Mouse (Mus musculus) frontal cortex, postnatal 25 days (tissue): ENCODE results near the gene Kyat1.
"Not testable (repeated sequence)": the region's sequence is repeated elsewhere in the genome, so short reads cannot be mapped to it uniquely, and the experiment has no call there.

ENCODE experiments used
- DNase-seq, 2 experiments: peaks; one replicate each; pipeline ENCODE4 v3.0.0; 2022; ENCODE audit warnings: low spot score in 2 of 2

The Kyat1 gene

DNA sequence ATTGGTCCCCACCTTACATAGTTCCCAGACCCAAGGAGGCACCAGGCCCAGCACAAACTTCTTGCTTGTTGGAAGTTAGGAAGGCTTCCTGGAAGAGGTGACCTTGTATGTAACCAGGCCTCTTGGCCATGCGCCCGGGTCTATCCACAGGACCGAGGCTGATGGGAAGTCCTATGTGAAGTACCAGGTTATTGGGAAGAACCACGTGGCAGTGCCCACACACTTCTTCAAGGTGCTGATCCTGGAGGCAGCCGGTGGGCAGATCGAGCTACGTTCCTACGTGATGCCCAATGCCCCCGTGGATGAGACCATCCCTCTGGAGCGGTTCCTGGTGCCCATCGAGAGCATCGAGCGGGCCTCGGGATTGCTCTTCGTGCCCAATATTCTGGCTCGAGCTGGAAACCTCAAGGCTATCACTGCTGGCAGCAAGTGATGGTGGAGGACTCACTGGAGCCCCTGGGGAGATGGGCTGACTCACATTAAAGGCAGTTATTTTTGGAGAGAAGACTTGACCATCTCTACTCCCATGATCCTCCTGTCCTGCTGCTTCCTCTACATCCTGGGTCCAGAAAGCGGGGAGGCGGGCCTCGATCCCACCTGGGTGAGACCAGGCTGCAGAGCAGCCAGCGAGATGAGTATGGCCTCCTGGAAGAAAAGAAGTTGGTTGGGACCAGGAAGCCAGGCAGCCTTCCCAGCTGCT lies 32.0 kb downstream of the Kyat1 start:
- no peak for DNase-seq

DNA sequence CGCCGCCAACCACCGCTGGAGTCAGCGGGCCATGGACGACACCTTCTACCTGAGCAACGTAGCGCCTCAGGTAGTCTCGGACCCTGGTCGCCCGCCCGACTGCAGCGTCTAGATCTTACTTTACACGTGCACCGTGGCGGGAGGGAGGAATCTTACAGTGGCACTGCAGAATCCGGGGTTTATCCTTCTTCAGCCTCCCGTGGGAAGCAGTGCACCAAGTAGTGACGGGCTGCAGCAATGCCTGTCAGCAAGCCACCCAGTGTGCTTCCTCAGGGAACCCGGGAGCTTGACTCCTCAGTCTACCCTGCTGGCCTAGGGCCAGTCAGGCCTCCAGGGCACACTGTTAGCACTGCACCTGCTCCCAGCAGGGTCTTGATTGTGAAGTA lies 33.7 kb downstream of the Kyat1 start:
- no peak for DNase-seq

DNA sequence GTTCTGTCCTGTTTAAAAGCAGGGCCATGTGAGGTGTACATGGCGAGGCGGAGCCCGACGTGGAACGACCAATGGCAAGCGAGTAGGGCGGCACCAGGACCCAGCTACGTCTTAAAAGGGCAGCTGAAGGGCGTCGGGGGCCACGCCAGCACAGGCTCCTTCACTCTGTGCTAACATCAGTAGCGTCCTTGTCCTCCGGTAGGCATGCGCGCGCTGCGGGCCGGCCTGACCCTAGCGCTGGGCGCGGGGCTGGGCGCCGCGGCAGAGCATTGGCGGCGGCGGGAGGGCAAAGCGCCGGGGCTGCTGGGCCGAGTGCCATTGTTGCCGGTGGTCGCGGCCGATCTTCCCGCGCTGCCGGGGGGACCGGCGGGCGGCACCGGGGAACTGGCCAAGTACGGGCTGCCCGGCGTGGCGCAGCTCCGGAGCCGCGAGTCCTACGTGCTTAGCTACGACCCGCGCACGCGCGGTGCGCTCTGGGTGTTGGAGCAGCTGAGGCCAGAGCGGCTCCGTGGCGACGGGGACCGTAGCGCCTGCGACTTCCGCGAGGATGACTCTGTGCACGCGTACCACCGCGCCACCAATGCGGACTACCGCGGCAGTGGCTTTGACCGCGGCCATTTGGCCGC lies 34.2 kb downstream of the Kyat1 start, which contains the start of gene Endog:
Gene Endog (plus strand): TSS at position 123 of the 626 bp plus-strand sequence.
- DNase-seq: peak; percentile 77 to 81

DNA sequence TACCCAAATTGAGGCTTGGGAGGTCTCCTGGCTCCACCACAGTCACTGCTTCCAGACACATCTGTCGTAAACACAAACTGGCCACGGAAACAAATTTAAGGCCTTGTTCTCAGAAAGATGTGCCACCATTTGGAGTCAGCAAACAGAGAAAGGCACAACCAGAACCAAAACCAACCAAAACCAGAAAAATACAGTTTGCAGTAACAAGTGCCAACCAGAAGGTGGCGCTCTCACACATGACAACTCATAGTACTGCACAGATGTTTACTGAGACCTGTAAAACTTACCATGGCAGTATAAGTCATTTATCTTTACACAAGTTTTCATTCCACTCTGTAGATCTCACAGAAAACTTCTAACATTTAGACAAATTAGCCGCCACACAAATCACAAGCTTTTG lies 39.0 kb downstream of the Kyat1 start:
- DNase-seq: no peak

DNA sequence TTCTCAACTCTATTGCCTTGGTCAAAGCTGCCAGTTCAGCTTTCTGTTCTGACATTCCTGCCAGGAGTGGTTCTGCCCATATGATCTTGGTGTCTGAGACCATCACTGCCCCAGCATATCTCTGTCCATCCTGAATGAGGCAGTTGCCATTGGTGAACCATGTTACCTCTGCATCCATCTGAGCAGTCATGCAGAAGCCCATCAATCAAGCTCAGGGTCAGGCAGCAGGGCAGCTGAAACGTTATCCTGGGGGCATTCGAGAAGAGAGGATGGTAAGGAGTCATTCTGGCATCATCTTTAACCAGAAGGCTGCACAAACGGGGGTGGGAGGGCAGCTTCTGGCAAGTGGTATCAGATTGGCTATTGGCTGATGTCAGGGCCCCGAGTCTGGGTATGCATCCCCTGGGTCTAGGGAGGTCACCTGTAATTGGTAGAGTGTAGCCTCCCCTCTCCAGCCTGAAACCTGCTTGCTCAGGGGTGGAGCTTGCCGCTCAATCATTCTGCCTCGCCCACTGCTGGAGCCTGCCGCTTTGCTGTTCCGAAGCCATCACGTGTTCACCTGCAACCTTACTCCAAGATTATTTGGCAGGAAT lies 41.2 kb downstream of the Kyat1 start:
- DNase-seq: no peak

DNA sequence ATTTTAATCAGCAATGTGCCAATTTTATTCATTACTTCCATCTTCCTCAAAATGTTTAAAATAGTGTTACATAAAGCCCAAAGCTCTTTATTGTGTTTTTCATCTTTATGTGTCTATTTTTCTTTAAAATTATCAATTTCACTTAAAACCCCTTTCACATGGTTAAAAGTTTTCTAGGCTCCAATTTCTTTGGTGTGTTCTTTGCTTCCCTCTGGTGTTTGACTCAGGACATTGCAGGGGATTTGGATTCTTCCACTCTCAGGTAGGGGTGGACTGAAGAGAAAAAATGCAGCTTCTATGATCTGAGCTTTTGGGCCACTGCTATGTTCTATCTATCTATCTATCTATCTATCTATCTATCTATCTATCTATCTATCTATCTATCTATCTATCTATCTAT lies 43.8 kb downstream of the Kyat1 start:
- no peak for DNase-seq

DNA sequence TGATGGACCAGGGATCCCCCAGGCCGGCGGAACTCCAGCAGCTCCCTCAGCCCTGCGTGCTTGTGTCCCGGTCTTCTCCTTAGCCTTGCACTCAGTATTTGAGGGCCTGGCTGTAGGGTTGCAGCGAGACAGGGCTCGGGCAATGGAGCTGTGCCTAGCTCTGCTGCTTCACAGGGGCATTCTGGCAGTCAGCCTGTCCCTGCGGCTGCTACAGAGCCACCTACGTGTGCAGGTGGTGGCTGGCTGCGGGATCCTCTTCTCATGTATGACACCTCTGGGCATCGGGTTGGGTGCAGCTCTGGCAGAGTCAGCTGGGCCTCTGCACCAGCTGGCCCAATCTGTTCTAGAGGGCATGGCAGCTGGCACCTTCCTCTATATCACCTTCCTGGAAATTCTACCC lies 45.8 kb downstream of the Kyat1 start:
- not testable (repeated sequence) for DNase-seq

DNA sequence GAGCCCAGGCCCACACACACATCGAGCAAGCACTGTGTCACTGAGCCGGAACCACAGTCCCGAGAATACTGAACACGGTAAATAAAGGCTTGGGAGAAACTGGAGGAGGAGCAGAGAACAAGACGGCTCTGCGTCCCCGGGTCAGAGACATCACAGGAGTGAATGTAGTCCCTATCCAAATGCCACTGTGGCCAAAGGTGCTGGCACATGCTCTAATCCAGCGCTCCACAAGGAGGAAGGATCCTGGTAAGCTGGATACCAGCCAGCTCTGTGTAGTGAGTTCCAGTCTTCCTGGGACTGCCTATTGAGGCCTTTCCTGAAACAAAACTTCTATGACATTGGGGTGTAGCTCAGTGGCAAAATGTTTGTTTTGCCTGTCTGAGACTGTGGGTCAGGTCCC lies 53.0 kb downstream of the Kyat1 start:
- DNase-seq: no peak

DNA sequence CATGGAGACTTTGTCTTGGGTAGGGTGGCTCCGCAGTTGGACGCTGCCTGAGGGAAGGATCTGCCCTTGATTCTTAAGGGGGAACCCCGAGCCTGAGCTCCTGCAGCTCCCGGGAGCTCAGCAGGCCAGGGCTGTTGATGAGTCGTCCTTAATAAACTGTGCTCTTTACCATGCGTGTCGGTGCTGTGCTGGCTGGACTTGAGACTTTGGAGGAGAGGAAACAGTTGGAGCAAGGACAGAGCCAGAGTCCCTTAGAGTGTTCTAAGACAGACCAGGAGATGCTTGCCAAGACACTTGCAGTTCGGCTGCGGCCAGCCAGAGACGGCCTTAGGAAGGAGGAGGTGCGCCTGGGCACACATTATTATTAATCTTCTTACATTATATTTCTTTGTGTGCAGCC lies 53.8 kb downstream of the Kyat1 start:
- no peak for DNase-seq

DNA sequence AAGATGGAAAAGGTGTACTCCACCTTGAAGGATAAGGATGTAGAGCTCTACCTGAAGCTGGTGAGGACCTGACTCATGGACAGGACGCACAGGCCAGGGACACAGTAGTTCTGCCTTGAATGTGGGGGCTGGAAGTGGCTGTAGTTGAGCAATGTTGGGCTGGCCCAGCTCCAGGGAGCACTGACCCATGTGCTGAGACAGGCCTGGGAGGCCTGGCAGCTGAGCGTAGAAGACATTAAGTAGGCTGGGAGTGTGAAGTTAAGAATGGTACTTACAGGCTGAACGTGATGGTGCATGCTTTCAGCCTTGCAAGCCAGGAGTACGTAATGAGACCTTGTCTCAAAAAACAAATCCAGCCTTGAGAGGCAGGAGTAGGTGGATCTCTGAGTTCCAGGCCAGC lies 58.2 kb downstream of the Kyat1 start:
- DNase-seq: no peak

DNA sequence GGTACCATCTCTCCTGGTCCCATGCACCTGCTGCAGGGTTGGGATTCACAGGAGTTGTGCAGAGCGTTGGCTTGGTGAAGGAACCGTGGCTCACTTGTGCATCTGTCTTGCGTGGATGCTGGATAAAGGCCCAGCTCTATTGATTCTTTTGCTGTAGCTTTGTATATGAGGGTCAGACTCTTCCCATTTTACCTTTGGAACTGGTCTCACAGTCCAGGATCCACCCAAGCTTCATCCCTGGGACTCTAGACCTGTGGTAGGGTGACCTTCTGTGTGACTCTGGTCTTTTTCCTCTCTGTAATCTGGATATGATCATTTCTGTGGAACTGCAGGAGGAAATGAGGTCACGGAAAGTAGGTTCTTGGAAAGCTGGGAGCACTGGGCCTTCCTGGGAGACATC lies 61.2 kb downstream of the Kyat1 start:
- DNase-seq: no peak

DNA sequence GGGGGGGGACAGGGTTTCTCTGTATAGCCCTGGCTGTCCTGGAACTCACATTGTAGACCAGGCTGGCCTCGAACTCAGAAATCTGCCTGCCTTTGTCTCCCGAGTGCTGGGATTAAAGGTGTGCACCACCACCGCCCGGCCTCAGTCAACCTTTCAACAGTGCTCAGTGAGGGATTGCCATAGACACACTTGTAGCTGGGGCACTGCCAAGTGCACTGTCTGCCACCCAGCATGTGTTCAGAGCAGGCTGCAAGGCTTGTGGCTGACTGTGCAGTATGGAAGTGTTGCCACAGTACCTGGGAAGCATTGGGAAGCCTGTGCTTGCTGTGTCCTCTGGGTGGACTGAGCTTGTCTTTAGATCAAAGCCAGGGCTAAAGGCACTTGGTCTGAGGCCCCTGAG lies 65.6 kb downstream of the Kyat1 start:
- not testable (repeated sequence) for DNase-seq

DNA sequence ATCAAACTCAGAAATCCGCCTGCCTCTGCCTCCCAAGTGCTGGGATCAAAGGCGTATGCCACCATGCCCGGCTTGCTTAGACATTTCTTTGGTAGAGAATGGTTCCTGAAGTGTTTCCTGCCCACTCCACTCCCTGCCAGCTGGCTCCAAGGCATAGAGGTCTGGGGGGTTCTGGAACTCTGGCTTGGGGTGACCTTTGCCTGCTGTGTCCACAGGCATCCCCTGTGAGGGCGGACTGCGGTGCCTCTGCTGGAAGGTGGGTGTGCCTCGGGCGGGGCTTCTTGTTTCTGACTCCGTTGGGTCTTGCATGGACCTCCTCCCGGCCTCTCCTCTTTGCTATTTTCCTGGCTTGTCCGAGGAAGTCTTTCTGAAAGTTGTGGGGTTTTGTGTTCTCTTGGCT lies 69.2 kb downstream of the Kyat1 start:
- DNase-seq: no peak
